10 mouse cellular contexts compared by ENCODE assay signal in the genomic region with DNA sequence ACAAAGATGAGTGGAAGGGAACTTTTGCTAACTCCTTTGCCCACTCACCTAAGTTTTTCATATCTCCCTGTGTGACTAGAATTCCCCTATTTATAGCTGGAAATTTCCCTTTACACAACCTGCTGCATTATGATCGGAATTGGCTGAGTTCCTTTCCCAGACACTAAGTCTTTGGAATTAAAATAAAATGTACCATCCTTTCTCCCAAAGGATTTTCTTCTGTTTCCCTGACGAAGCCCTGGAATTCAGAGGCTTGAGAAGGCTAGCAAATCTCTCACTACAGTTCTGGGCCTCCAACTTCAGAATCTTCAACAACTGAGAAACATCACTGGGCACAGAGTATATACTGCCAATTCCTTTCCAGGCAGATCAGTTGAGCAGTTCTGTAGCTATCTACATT. TPM values are rescaled to one million over a fixed set of nuclear protein-coding genes. Genes with fewer than 3 reads are reported as not detected.
DNase-seq lines count a peak whose midpoint lies in the region; ATAC-seq lines count a peak whose summit lies in the region.
"Had no signal": no experiment of that assay in that cellular context is flagged by ENCODE, and none has a peak within 500 bp of the region (broad histone marks: within the 10 kb centered on the region; RNA-seq: fewer than 3 reads in every experiment).

No protein-coding gene starts in this region.

- DNase-seq in liver, embryonic 11.5 days (ENCODE audit: low spot score): no peak
- no peak for DNase-seq in liver
- DNase-seq in urinary bladder, adult 18-20 months (ENCODE audit: low spot score in 2 of 2): no peak
- no peak for DNase-seq in layer of hippocampus, adult 8-10 months (ENCODE audit: low spot score in 2 of 2)
- DNase-seq: kidney, adult 8-10 months had no signal

- 85% methylated on average over 2 of the region's 2 CpGs for WGBS in liver, embryonic 11.5 days
- WGBS in embryonic facial prominence, embryonic 13.5 days: 40% methylated on average over 2 of the region's 2 CpGs
- 43% methylated on average over 2 of the region's 2 CpGs for WGBS in intestine, embryonic 16.5 days
- WGBS in neural tube, embryonic 14.5 days: 35% methylated on average over 2 of the region's 2 CpGs

- peak overlapping the region; percentile 91 for H3K4me3 ChIP-seq in liver, embryonic 11.5 days (ENCODE audit: low read depth, low read length)
- H3K4me3 ChIP-seq in embryonic facial prominence, embryonic 13.5 days: peak overlapping the region; percentile 91
- H3K4me3 ChIP-seq in intestine, embryonic 16.5 days (ENCODE audit: low read length): peak overlapping the region; percentile 73
- peak overlapping the region; percentile 89 for H3K4me3 ChIP-seq in neural tube, embryonic 14.5 days (ENCODE audit: low read depth, low read length)

- no peak overlapping the region for H3K27ac ChIP-seq in liver, embryonic 11.5 days (ENCODE audit: low read depth, low read length)
- no peak overlapping the region for H3K27ac ChIP-seq in embryonic facial prominence, embryonic 13.5 days
- H3K27ac ChIP-seq in intestine, embryonic 16.5 days (ENCODE audit: low read length): no peak overlapping the region
- H3K27ac ChIP-seq in neural tube, embryonic 14.5 days (ENCODE audit: low read depth, low read length): 0 out of 2 replicates have a peak overlapping the region, but pooled peaks have one; percentile 18

- H3K4me2 ChIP-seq in liver, embryonic 11.5 days: peak overlapping the region; percentile 84
- H3K4me2 ChIP-seq in embryonic facial prominence, embryonic 13.5 days: peak overlapping the region; percentile 79
- H3K4me2 ChIP-seq in intestine, embryonic 16.5 days (ENCODE audit: low read depth, low read length): peak overlapping the region; percentile 84
- peak overlapping the region; percentile 73 for H3K4me2 ChIP-seq in neural tube, embryonic 14.5 days (ENCODE audit: low read depth, low read length)

- H3K9ac ChIP-seq in liver, embryonic 11.5 days (ENCODE audit: low read depth, low read length): peak overlapping the region; percentile 91
- peak overlapping the region; percentile 99 for H3K9ac ChIP-seq in embryonic facial prominence, embryonic 13.5 days
- peak overlapping the region; percentile 94 for H3K9ac ChIP-seq in intestine, embryonic 16.5 days (ENCODE audit: low read depth, low read length)
- H3K9ac ChIP-seq in neural tube, embryonic 14.5 days (replicated peaks; ENCODE audit: low read depth, low read length): peak overlapping the region; percentile 98

- H3K27me3 ChIP-seq in liver, embryonic 11.5 days (replicated peaks; ENCODE audit: control insufficient read depth, insufficient read depth, low read length): no peaks in the 10 kb centered on the region
- H3K27me3 ChIP-seq in embryonic facial prominence, embryonic 13.5 days: no peaks in the 10 kb centered on the region
- H3K27me3 ChIP-seq in intestine, embryonic 16.5 days (replicated peaks; ENCODE audit: control insufficient read depth, insufficient read depth, low read length): no peaks in the 10 kb centered on the region
- no peaks in the 10 kb centered on the region for H3K27me3 ChIP-seq in neural tube, embryonic 14.5 days (ENCODE audit: control insufficient read depth, insufficient read depth, low read length)

- H3K4me1 ChIP-seq in liver, embryonic 11.5 days (replicated peaks; ENCODE audit: control insufficient read depth, insufficient read depth, low read length): peaks cover 20% of the 10 kb centered on the region
- H3K4me1 ChIP-seq in embryonic facial prominence, embryonic 13.5 days: peaks cover 22% of the 10 kb centered on the region
- peaks cover 9% of the 10 kb centered on the region for H3K4me1 ChIP-seq in intestine, embryonic 16.5 days (ENCODE audit: control insufficient read depth, insufficient read depth, low read length)
- H3K4me1 ChIP-seq in neural tube, embryonic 14.5 days (ENCODE audit: control insufficient read depth, insufficient read depth, low read length): peaks cover 24% of the 10 kb centered on the region

- no peaks in the 10 kb centered on the region for H3K36me3 ChIP-seq in liver, embryonic 11.5 days (ENCODE audit: control insufficient read depth, insufficient read depth, low read length)
- no peaks in the 10 kb centered on the region for H3K36me3 ChIP-seq in embryonic facial prominence, embryonic 13.5 days
- H3K36me3 ChIP-seq in intestine, embryonic 16.5 days (ENCODE audit: control insufficient read depth, insufficient read depth, low read length): no peaks in the 10 kb centered on the region
- no peaks in the 10 kb centered on the region for H3K36me3 ChIP-seq in neural tube, embryonic 14.5 days (ENCODE audit: control insufficient read depth, insufficient read depth, low read length)

- ATAC-seq in liver, embryonic 11.5 days (replicated peaks; ENCODE audit: low FRiP score): no peak
- ATAC-seq in embryonic facial prominence, embryonic 13.5 days (ENCODE audit: insufficient number of reproducible peaks, insufficient read depth, low FRiP score, low TSS enrichment, low read depth): no peak
- no peak for ATAC-seq in intestine, embryonic 16.5 days
- ATAC-seq in neural tube, embryonic 14.5 days (ENCODE audit: low read depth): no peak
- ATAC-seq in erythroid progenitor cell, adult 5-6 weeks (replicated peaks; ENCODE audit: low FRiP score, poor library complexity, severe bottlenecking): no peak
- ATAC-seq: activated CD4-positive, CD25-positive, alpha-beta regulatory T cell, adult 4 months had no signal

- H3K9me3 ChIP-seq in liver, embryonic 11.5 days (ENCODE audit: control insufficient read depth, low read length): no peaks in the 10 kb centered on the region
- H3K9me3 ChIP-seq in embryonic facial prominence, embryonic 13.5 days: no peaks in the 10 kb centered on the region
- no peaks in the 10 kb centered on the region for H3K9me3 ChIP-seq in intestine, embryonic 16.5 days (ENCODE audit: control insufficient read depth, low read length)
- no peaks in the 10 kb centered on the region for H3K9me3 ChIP-seq in neural tube, embryonic 14.5 days (ENCODE audit: control insufficient read depth, low read length)

RNA-seq across cellular contexts. Expression of gene Akap11, which starts 1.2 kb away (rescaled TPM):
- 10.0 and 10.1 TPM in 2 replicates for polyA plus RNA-seq in liver, embryonic 11.5 days (2014; fragmentation: Nextera tagmentation; extraction: Ambion mirVana)
- polyA plus RNA-seq in embryonic facial prominence, embryonic 13.5 days (2015; fragmentation: Nextera tagmentation; extraction: Ambion mirVana): 22.3 and 24.0 TPM in 2 replicates
- 12.1 and 12.3 TPM in 2 replicates for polyA plus RNA-seq in intestine, embryonic 16.5 days (2015; fragmentation: Nextera tagmentation; extraction: Ambion mirVana)
- polyA plus RNA-seq in neural tube, embryonic 14.5 days (2014; fragmentation: Nextera tagmentation; extraction: Ambion mirVana): 37.5 and 40.3 TPM in 2 replicates
- total RNA-seq in erythroid progenitor cell, adult 5-6 weeks (2015; ENCODE audit: low replicate concordance): 15.5 and 36.4 TPM in 2 replicates
- total RNA-seq in erythroid progenitor cell, adult 5-6 weeks (2017; ENCODE audit: low replicate concordance): 35.6 and 38.9 TPM in 2 replicates
- 100 to 1,000 TPM; 180 to 203 (median 189) TPM for total RNA-seq in layer of hippocampus, adult 8-10 months (2022)
